ENCODE assay signal across 17 mouse cellular contexts in genomic region chr10:20268945-20269344, GRCm38 (mm10). TPM values are rescaled to one million over a fixed set of nuclear protein-coding genes. Genes with fewer than 3 reads are reported as not detected.
DNase-seq lines count a peak whose midpoint lies in the region; ATAC-seq and TF ChIP-seq lines count a peak whose summit lies in the region.
"Had no signal": no experiment of that assay in that cellular context is flagged by ENCODE, and none has a peak within 500 bp of the region (broad histone marks: within the 10 kb centered on the region; RNA-seq: fewer than 3 reads in every experiment).

No protein-coding gene starts in this region.

- 0 out of 2 replicates have a peak, but pooled peaks have one; percentile 32 for ATAC-seq in hindbrain, embryonic 12.5 days (ENCODE audit: low FRiP score)
- 0 out of 2 replicates have a peak, but pooled peaks have one; percentile 31 for ATAC-seq in midbrain, embryonic 15.5 days (replicated peaks)
- peak; percentile 32; the same call in 1 of the 2 replicates for ATAC-seq in hindbrain, embryonic 16.5 days
- no peak for ATAC-seq in intestine, postnatal 0 days
- ATAC-seq: forebrain, embryonic 15.5 days; intestine, embryonic 16.5 days had no signal

- no peak for TF ChIP-seq CTCF in intestine, postnatal 0 days (IDR thresholded peaks at IDR 0.05; ENCODE audit: low read depth)

- H3K27ac ChIP-seq in hindbrain, embryonic 12.5 days = no peak overlapping the region
- no peak overlapping the region for H3K27ac ChIP-seq in hindbrain, embryonic 10.5 days
- H3K27ac ChIP-seq in midbrain, embryonic 15.5 days = no peak overlapping the region
- no peak overlapping the region for H3K27ac ChIP-seq in midbrain, embryonic 10.5 days (replicated peaks)
- no peak overlapping the region for H3K27ac ChIP-seq in hindbrain, embryonic 16.5 days (ENCODE audit: low read depth, low read length)
- no peak overlapping the region for H3K27ac ChIP-seq in intestine, postnatal 0 days (ENCODE audit: low read depth, low read length)
- H3K27ac ChIP-seq: embryonic facial prominence, embryonic 10.5 days; forebrain, embryonic 15.5 days; heart, embryonic 13.5 days had no signal

- WGBS in hindbrain, embryonic 12.5 days = 62% methylated on average over 7 of the region's 7 CpGs
- 84% methylated on average over 7 of the region's 7 CpGs for WGBS in hindbrain, embryonic 10.5 days
- 68% methylated on average over 7 of the region's 7 CpGs for WGBS in midbrain, embryonic 15.5 days
- WGBS in midbrain, embryonic 10.5 days = 86% methylated on average over 7 of the region's 7 CpGs
- 59% methylated on average over 7 of the region's 7 CpGs for WGBS in hindbrain, embryonic 16.5 days
- WGBS in intestine, postnatal 0 days = 68% methylated on average over 7 of the region's 7 CpGs

- H3K36me3 ChIP-seq in hindbrain, embryonic 12.5 days = no peaks in the 10 kb centered on the region
- peaks cover 25% of the 10 kb centered on the region for H3K36me3 ChIP-seq in hindbrain, embryonic 10.5 days
- H3K36me3 ChIP-seq in midbrain, embryonic 15.5 days (replicated peaks) = no peaks in the 10 kb centered on the region
- H3K36me3 ChIP-seq in midbrain, embryonic 10.5 days = peaks cover 14% of the 10 kb centered on the region; the same call in 1 of the 2 replicates
- no peaks in the 10 kb centered on the region for H3K36me3 ChIP-seq in hindbrain, embryonic 16.5 days (ENCODE audit: control insufficient read depth, insufficient read depth, low read length)
- H3K36me3 ChIP-seq in intestine, postnatal 0 days (ENCODE audit: control insufficient read depth, insufficient read depth) = peaks cover 48% of the 10 kb centered on the region; the same call in 1 of the 2 replicates
- H3K36me3 ChIP-seq: forebrain, embryonic 15.5 days had no signal

- H3K4me1 ChIP-seq in hindbrain, embryonic 12.5 days = peaks cover 9% of the 10 kb centered on the region; the same call in 1 of the 2 replicates
- peaks cover 16% of the 10 kb centered on the region for H3K4me1 ChIP-seq in hindbrain, embryonic 10.5 days (replicated peaks)
- H3K4me1 ChIP-seq in midbrain, embryonic 15.5 days = no peaks in the 10 kb centered on the region
- peaks cover 7% of the 10 kb centered on the region for H3K4me1 ChIP-seq in midbrain, embryonic 10.5 days
- no peaks in the 10 kb centered on the region for H3K4me1 ChIP-seq in hindbrain, embryonic 16.5 days (ENCODE audit: control insufficient read depth, insufficient read depth, low read depth, low read length)
- H3K4me1 ChIP-seq in intestine, postnatal 0 days (replicated peaks; ENCODE audit: control insufficient read depth, insufficient read depth, low read length) = no peaks in the 10 kb centered on the region
- H3K4me1 ChIP-seq: forebrain, embryonic 15.5 days had no signal

- no peak overlapping the region for H3K4me2 ChIP-seq in hindbrain, embryonic 12.5 days (replicated peaks)
- no peak overlapping the region for H3K4me2 ChIP-seq in midbrain, embryonic 15.5 days
- H3K4me2 ChIP-seq in hindbrain, embryonic 16.5 days (ENCODE audit: low read length) = no peak overlapping the region
- no peak overlapping the region for H3K4me2 ChIP-seq in intestine, postnatal 0 days (replicated peaks; ENCODE audit: low read depth)
- H3K4me2 ChIP-seq: forebrain, embryonic 15.5 days; heart, embryonic 13.5 days had no signal

- no peaks in the 10 kb centered on the region for H3K27me3 ChIP-seq in hindbrain, embryonic 12.5 days
- H3K27me3 ChIP-seq in hindbrain, embryonic 10.5 days (ENCODE audit: insufficient read depth, poor library complexity, severe bottlenecking) = no peaks in the 10 kb centered on the region
- no peaks in the 10 kb centered on the region for H3K27me3 ChIP-seq in midbrain, embryonic 15.5 days (replicated peaks)
- 0 out of 2 replicates have a peak, but pooled peaks cover 9% of the 10 kb centered on the region for H3K27me3 ChIP-seq in midbrain, embryonic 10.5 days (ENCODE audit: low read depth, poor library complexity, severe bottlenecking)
- H3K27me3 ChIP-seq in hindbrain, embryonic 16.5 days (replicated peaks; ENCODE audit: control insufficient read depth, insufficient read depth, low read length) = no peaks in the 10 kb centered on the region
- H3K27me3 ChIP-seq in intestine, postnatal 0 days (replicated peaks; ENCODE audit: control insufficient read depth, insufficient read depth, low read length) = no peaks in the 10 kb centered on the region
- H3K27me3 ChIP-seq: forebrain, embryonic 15.5 days; heart, embryonic 13.5 days had no signal

- no peaks in the 10 kb centered on the region for H3K9me3 ChIP-seq in hindbrain, embryonic 12.5 days (replicated peaks)
- peaks cover 4% of the 10 kb centered on the region; the same call in 1 of the 2 replicates for H3K9me3 ChIP-seq in hindbrain, embryonic 10.5 days
- no peaks in the 10 kb centered on the region for H3K9me3 ChIP-seq in midbrain, embryonic 15.5 days
- H3K9me3 ChIP-seq in midbrain, embryonic 10.5 days (replicated peaks) = no peaks in the 10 kb centered on the region
- H3K9me3 ChIP-seq in hindbrain, embryonic 16.5 days (ENCODE audit: control insufficient read depth, low read length) = no peaks in the 10 kb centered on the region
- no peaks in the 10 kb centered on the region for H3K9me3 ChIP-seq in intestine, postnatal 0 days (ENCODE audit: control insufficient read depth)
- H3K9me3 ChIP-seq: embryonic facial prominence, embryonic 10.5 days; forebrain, embryonic 15.5 days; heart, embryonic 13.5 days had no signal

- no peak for DNase-seq in hindbrain, embryonic 10.5 days (ENCODE audit: low spot score)
- DNase-seq in midbrain, embryonic 10.5 days (ENCODE audit: low spot score) = no peak
- DNase-seq: adrenal gland, adult 2 months; adrenal gland, postnatal 25 days; cerebellum, adult 2 months; cerebellum, postnatal 10 days; gastrocnemius, postnatal 36 days; heart, adult 11 months; heart, postnatal 36 days had no signal

- H3K4me3 ChIP-seq in hindbrain, embryonic 12.5 days = no peak overlapping the region
- no peak overlapping the region for H3K4me3 ChIP-seq in hindbrain, embryonic 10.5 days
- H3K4me3 ChIP-seq in midbrain, embryonic 15.5 days = no peak overlapping the region
- no peak overlapping the region for H3K4me3 ChIP-seq in midbrain, embryonic 10.5 days
- H3K4me3 ChIP-seq in hindbrain, embryonic 16.5 days (ENCODE audit: low read length) = no peak overlapping the region
- H3K4me3 ChIP-seq in intestine, postnatal 0 days (ENCODE audit: low read depth, low read length) = no peak overlapping the region
- H3K4me3 ChIP-seq: embryonic facial prominence, embryonic 10.5 days; forebrain, embryonic 15.5 days; heart, embryonic 13.5 days had no signal

- H3K9ac ChIP-seq in hindbrain, embryonic 12.5 days = no peak overlapping the region
- no peak overlapping the region for H3K9ac ChIP-seq in midbrain, embryonic 15.5 days
- H3K9ac ChIP-seq in hindbrain, embryonic 16.5 days (ENCODE audit: low read depth, low read length) = no peak overlapping the region
- no peak overlapping the region for H3K9ac ChIP-seq in intestine, postnatal 0 days (ENCODE audit: low read depth, low read length)
- H3K9ac ChIP-seq: forebrain, embryonic 15.5 days; heart, embryonic 13.5 days had no signal

RNA-seq across cellular contexts. Expression of gene Bclaf1, which starts 43.3 kb away (rescaled TPM):
- 158 and 163 TPM in 2 replicates for polyA plus RNA-seq in hindbrain, embryonic 12.5 days (2016; fragmentation: Nextera tagmentation; extraction: Ambion mirVana)
- polyA plus RNA-seq in hindbrain, embryonic 10.5 days (2016; fragmentation: Nextera tagmentation; extraction: Ambion mirVana) = 124 and 155 TPM in 2 replicates
- polyA plus RNA-seq in midbrain, embryonic 15.5 days (2015; fragmentation: Nextera tagmentation; extraction: Ambion mirVana) = 121 and 122 TPM in 2 replicates
- 154 and 165 TPM in 2 replicates for polyA plus RNA-seq in midbrain, embryonic 10.5 days (2016; fragmentation: Nextera tagmentation; extraction: Ambion mirVana)
- 89.5 and 97.1 TPM in 2 replicates for polyA plus RNA-seq in hindbrain, embryonic 16.5 days (2015; fragmentation: Nextera tagmentation; extraction: Ambion mirVana)
- polyA plus RNA-seq in intestine, postnatal 0 days (2015; fragmentation: Nextera tagmentation; extraction: Ambion mirVana) = 38.1 TPM in 2 replicates
